Mouse (Mus musculus) testis, adult 2 months (tissue): Measurements from ENCODE around the gene Mrpl14. TPM values are rescaled to one million over a fixed set of nuclear protein-coding genes. Genes with fewer than 3 reads are reported as not detected.

Experiments
- H3K27ac ChIP-seq: fragments of 200-500 bp; 2 replicates; pipeline ENCODE4 v1.5.1; 2012; ENCODE audit warnings: low read depth, low read length; ENCODE audit not compliant: control insufficient read depth, insufficient read depth
- H3K27me3 ChIP-seq: fragments of 200-500 bp; 2 replicates; pipeline ENCODE4 v1.6.1; 2012; ENCODE audit warnings: mild to moderate bottlenecking, low read length, moderate library complexity; ENCODE audit not compliant: control insufficient read depth, insufficient read depth
- H3K36me3 ChIP-seq: fragments of 200-500 bp; 2 replicates; pipeline ENCODE4 v1.6.1; 2012; ENCODE audit warnings: mild to moderate bottlenecking, low read length; ENCODE audit not compliant: control insufficient read depth, insufficient read depth
- H3K4me1 ChIP-seq: fragments of 200-500 bp; 2 replicates; pipeline ENCODE4 v1.6.1; 2012; ENCODE audit warnings: low read length; ENCODE audit not compliant: control insufficient read depth, insufficient read depth
- H3K4me3 ChIP-seq: fragments of 200-500 bp; 2 replicates; pipeline ENCODE4 v1.5.1; 2012; ENCODE audit warnings: low read depth, mild to moderate bottlenecking, low read length, moderate library complexity, mixed read lengths; ENCODE audit not compliant: control insufficient read depth
- CTCF ChIP-seq: fragments of 200-500 bp; IDR thresholded peaks from 2 replicates; pipeline ENCODE4 v1.5.1; 2012; ENCODE audit warnings: low read depth, mild to moderate bottlenecking, inconsistent platforms, low read length, moderate library complexity; ENCODE audit not compliant: control insufficient read depth, insufficient read depth, insufficient replicate concordance
- POLR2A ChIP-seq: fragments of 200-500 bp; IDR thresholded peaks from 2 replicates; pipeline ENCODE4 v1.6.1; 2012; ENCODE audit warnings: low read depth, mild to moderate bottlenecking, inconsistent platforms, low read length, moderate library complexity; ENCODE audit not compliant: control insufficient read depth
- polyA plus RNA-seq: library from polyadenylated mRNA; depleted of rRNA; stranded (reverse); fragments of >200 nt; gene quantifications from 2 replicates; pipeline ENCODE4 v1.2.3, GENCODE M21; 2012

Mrpl14 gene
- polyA plus RNA-seq, 1 experiment: 15.4 TPM

- Histone ChIP-seq H3K4me1 (no peaks in the 10 kb centered on the region), H3K27me3 (no peaks in the 10 kb centered on the region), H3K27ac (no peak overlapping the region), H3K4me3 (no peak overlapping the region), H3K36me3 (no peaks in the 10 kb centered on the region)
- TF ChIP-seq CTCF (no peak), POLR2A (no peak)
These were observed 22.1 kb downstream of the Mrpl14 start for GRCm38 (mm10) chr17:45708179-45708578.

GRCm38 (mm10) chr17:45709829-45710228 lies 23.7 kb downstream of the Mrpl14 start:
- TF ChIP-seq POLR2A (no peak), CTCF (no peak)
- H3K4me3 ChIP-seq: no peak overlapping the region
- H3K4me1 ChIP-seq: no peaks in the 10 kb centered on the region
- no peaks in the 10 kb centered on the region for H3K27me3 ChIP-seq
- H3K27ac ChIP-seq: no peak overlapping the region
- H3K36me3 ChIP-seq: no peaks in the 10 kb centered on the region

- no peak for TF ChIP-seq CTCF
- TF ChIP-seq POLR2A: no peak
These were observed 24.3 kb downstream of the Mrpl14 start for GRCm38 (mm10) chr17:45710407-45710806.

GRCm38 (mm10) chr17:45711525-45711924 lies 25.4 kb downstream of the Mrpl14 start:
- H3K27ac ChIP-seq: no peak overlapping the region
- no peak overlapping the region for H3K4me3 ChIP-seq
- H3K4me1 ChIP-seq: no peaks in the 10 kb centered on the region
- no peak for TF ChIP-seq CTCF
- TF ChIP-seq POLR2A: no peak
- no peaks in the 10 kb centered on the region for H3K36me3 ChIP-seq
- no peaks in the 10 kb centered on the region for H3K27me3 ChIP-seq

More at GRCm38 (mm10) chr17:45710407-45710806, 24.3 kb downstream of the Mrpl14 start:
- Histone ChIP-seq H3K36me3 (no peaks in the 10 kb centered on the region), H3K27me3 (no peaks in the 10 kb centered on the region), H3K4me1 (no peaks in the 10 kb centered on the region), H3K4me3 (no peak overlapping the region), H3K27ac (no peak overlapping the region)

- Histone ChIP-seq H3K27ac (no peak overlapping the region), H3K4me1 (no peaks in the 10 kb centered on the region), H3K4me3 (no peak overlapping the region), H3K36me3 (no peaks in the 10 kb centered on the region), H3K27me3 (no peaks in the 10 kb centered on the region)
- TF ChIP-seq CTCF (peak; percentile 63; the same call in 1 of the 2 replicates), POLR2A (no peak)
These were observed 32.2 kb downstream of the Mrpl14 start for GRCm38 (mm10) chr17:45718323-45718722.

- H3K27ac ChIP-seq: no peak overlapping the region
- H3K4me3 ChIP-seq: peak overlapping the region; percentile 50
- no peaks in the 10 kb centered on the region for H3K27me3 ChIP-seq
- TF ChIP-seq POLR2A (no peak), CTCF (peak; percentile 98)
- H3K4me1 ChIP-seq: no peaks in the 10 kb centered on the region; the same call in 1 of the 2 replicates
- H3K36me3 ChIP-seq: no peaks in the 10 kb centered on the region
These were observed 37.8 kb downstream of the Mrpl14 start for GRCm38 (mm10) chr17:45723732-45724573.

GRCm38 (mm10) chr17:45724574-45724921 lies 38.4 kb downstream of the Mrpl14 start:
- H3K27me3 ChIP-seq: no peaks in the 10 kb centered on the region
- no peaks in the 10 kb centered on the region; the same call in 1 of the 2 replicates for H3K4me1 ChIP-seq
- no peak overlapping the region for H3K27ac ChIP-seq
- TF ChIP-seq POLR2A (no peak), CTCF (no peak; the same call in 1 of the 2 replicates)
- H3K4me3 ChIP-seq: no peak overlapping the region
- H3K36me3 ChIP-seq: no peaks in the 10 kb centered on the region
